Mouse (Mus musculus): ENCODE measurements around the gene Msrb1. TPM values are rescaled to one million over a fixed set of nuclear protein-coding genes. Genes with fewer than 3 reads are reported as not detected.

Msrb1 gene
- 10 to 100 TPM; 34.9 to 37.2 TPM for total RNA-seq (2021)
- long read RNA-seq, experiment 1, transcript Msrb1-202 (5 exons, 886 nt) = major isoform, 9 of 13 reads
- long read RNA-seq, experiment 1, partial matches to known transcripts = 1 of 13 reads
- long read RNA-seq, experiment 1, other reads (novel, unspliced or antisense) = 3 of 13 reads
- long read RNA-seq, experiment 2, transcript Msrb1-202 (5 exons, 886 nt) = major isoform, 9 of 10 reads
- long read RNA-seq, experiment 2, partial matches to known transcripts = 1 of 10 reads
- long read RNA-seq, experiment 2, other reads (novel, unspliced or antisense) = 0 of 10 reads

GRCm38 (mm10) chr17:24736330-24737051 lies at the start of gene Msrb1:
Msrb1 (plus strand) TSS chr17:24736642.
- peak; percentile 92 for DNase-seq (ENCODE audit: low spot score in 2 of 2)

- peak in 1 of 2 experiments; percentile 28 for DNase-seq (ENCODE audit: low spot score in 2 of 2)
These were observed 49.3 kb upstream of the Msrb1 start for GRCm38 (mm10) chr17:24687146-24687595.

- no peak for DNase-seq (ENCODE audit: low spot score in 2 of 2)
These were observed 48.8 kb upstream of the Msrb1 start for GRCm38 (mm10) chr17:24687599-24687998.

- DNase-seq (ENCODE audit: low spot score in 2 of 2) = peak; percentile 50 to 61
These were observed 47.0 kb upstream of the Msrb1 start, which contains the start of gene Syngr3 for GRCm38 (mm10) chr17:24689251-24690081. Syngr3 (minus strand) TSS chr17:24689955.

- no peak for DNase-seq (ENCODE audit: low spot score in 2 of 2)
These were observed 44.1 kb upstream of the Msrb1 start for GRCm38 (mm10) chr17:24692385-24692784.

- DNase-seq (ENCODE audit: low spot score in 2 of 2) = no peak
These were observed 41.0 kb upstream of the Msrb1 start for GRCm38 (mm10) chr17:24695326-24696010.

GRCm38 (mm10) chr17:24696011-24696697 lies 40.3 kb upstream of the Msrb1 start, which contains the start of the genes Gfer and Noxo1:
Gfer (minus strand) TSS chr17:24696156.
Noxo1 (plus strand) TSS chr17:24696234.
- peak; percentile 83 to 89 for DNase-seq (ENCODE audit: low spot score in 2 of 2)

- no peak for DNase-seq (ENCODE audit: low spot score in 2 of 2)
These were observed 38.5 kb upstream of the Msrb1 start for GRCm38 (mm10) chr17:24697985-24698384.

- DNase-seq (ENCODE audit: low spot score in 2 of 2) = no peak
These were observed 37.7 kb upstream of the Msrb1 start for GRCm38 (mm10) chr17:24698715-24699114.

- DNase-seq (ENCODE audit: low spot score in 2 of 2) = no peak
These were observed 37.0 kb upstream of the Msrb1 start for GRCm38 (mm10) chr17:24699473-24699872.

GRCm38 (mm10) chr17:24701251-24701650 lies 35.2 kb upstream of the Msrb1 start:
- DNase-seq (ENCODE audit: low spot score in 2 of 2) = no peak

GRCm38 (mm10) chr17:24705821-24706220 lies 30.6 kb upstream of the Msrb1 start:
- no peak for DNase-seq (ENCODE audit: low spot score in 2 of 2)

GRCm38 (mm10) chr17:24706982-24707800 lies 29.3 kb upstream of the Msrb1 start, which contains the start of gene Tbl3:
Tbl3 (minus strand) TSS chr17:24707660.
- DNase-seq (ENCODE audit: low spot score in 2 of 2) = peak; percentile 96 to 98

- no peak for DNase-seq (ENCODE audit: low spot score in 2 of 2)
These were observed 28.5 kb upstream of the Msrb1 start for GRCm38 (mm10) chr17:24707801-24708425.

GRCm38 (mm10) chr17:24708646-24709045 lies 27.8 kb upstream of the Msrb1 start:
- DNase-seq (ENCODE audit: low spot score in 2 of 2) = no peak

- no peak for DNase-seq (ENCODE audit: low spot score in 2 of 2)
These were observed 20.9 kb upstream of the Msrb1 start for GRCm38 (mm10) chr17:24715556-24715955.

- DNase-seq (ENCODE audit: low spot score in 2 of 2) = no peak
These were observed 20.2 kb upstream of the Msrb1 start for GRCm38 (mm10) chr17:24716166-24716682.

- DNase-seq (ENCODE audit: low spot score in 2 of 2) = no peak
These were observed 18.5 kb upstream of the Msrb1 start, which contains the start of the genes Rnf151 and Rps2 for GRCm38 (mm10) chr17:24717943-24718342. Rnf151 (minus strand) TSS chr17:24718063. Rps2 (plus strand) TSS chr17:24718116.

Measured in left cerebral cortex, adult 18-20 months (tissue).